ENCODE assay signal across 15 mouse cellular contexts in genomic region chr9:13518031-13518430, GRCm38 (mm10).
A peak's percentile ranks its signal among the peaks of the same experiment; 100 is the strongest.
DNase-seq lines count a peak whose midpoint lies in the region; ATAC-seq and TF ChIP-seq lines count a peak whose summit lies in the region.
"Had no signal": no experiment of that assay in that cellular context is flagged by ENCODE, and none has a peak within 500 bp of the region (broad histone marks: within the 10 kb centered on the region; RNA-seq: fewer than 3 reads in every experiment).

No protein-coding gene starts in this region.

- H3K36me3 ChIP-seq in intestine, embryonic 15.5 days: no peaks in the 10 kb centered on the region
- no peaks in the 10 kb centered on the region for H3K36me3 ChIP-seq in intestine, postnatal 0 days (ENCODE audit: control insufficient read depth, insufficient read depth)
- H3K36me3 ChIP-seq in neural tube, embryonic 14.5 days (ENCODE audit: control insufficient read depth, insufficient read depth, low read length): no peaks in the 10 kb centered on the region
- no peaks in the 10 kb centered on the region for H3K36me3 ChIP-seq in neural tube, embryonic 15.5 days
- no peaks in the 10 kb centered on the region for H3K36me3 ChIP-seq in limb, embryonic 12.5 days
- H3K36me3 ChIP-seq in stomach, postnatal 0 days (ENCODE audit: control insufficient read depth, insufficient read depth, low read length): no peaks in the 10 kb centered on the region
- H3K36me3 ChIP-seq in forebrain, embryonic 15.5 days: no peaks in the 10 kb centered on the region
- H3K36me3 ChIP-seq: embryonic facial prominence, embryonic 15.5 days; hindbrain, embryonic 12.5 days; midbrain, embryonic 12.5 days had no signal

- DNase-seq in stomach, postnatal 0 days (ENCODE audit: low spot score): no peak
- DNase-seq: cerebellum, adult 9-10 months; gastrocnemius, adult 2 months; kidney, postnatal 14 days had no signal

- H3K9ac ChIP-seq in intestine, embryonic 15.5 days: no peak overlapping the region
- no peak overlapping the region for H3K9ac ChIP-seq in intestine, postnatal 0 days (ENCODE audit: low read depth, low read length)
- H3K9ac ChIP-seq in neural tube, embryonic 14.5 days (replicated peaks; ENCODE audit: low read depth, low read length): no peak overlapping the region
- no peak overlapping the region for H3K9ac ChIP-seq in neural tube, embryonic 15.5 days (replicated peaks)
- H3K9ac ChIP-seq in limb, embryonic 12.5 days (replicated peaks): no peak overlapping the region
- H3K9ac ChIP-seq in stomach, postnatal 0 days (ENCODE audit: low read length): no peak overlapping the region
- H3K9ac ChIP-seq in forebrain, embryonic 15.5 days (replicated peaks): no peak overlapping the region
- H3K9ac ChIP-seq: embryonic facial prominence, embryonic 15.5 days; forebrain, embryonic 13.5 days; hindbrain, embryonic 12.5 days; midbrain, embryonic 12.5 days had no signal

- WGBS in intestine, embryonic 15.5 days: 60% methylated on average over 2 of the region's 2 CpGs
- 68% methylated on average over 2 of the region's 2 CpGs for WGBS in intestine, postnatal 0 days
- WGBS in neural tube, embryonic 14.5 days: 72% methylated on average over 2 of the region's 2 CpGs
- WGBS in neural tube, embryonic 15.5 days: 75% methylated on average over 2 of the region's 2 CpGs
- 62% methylated on average over 2 of the region's 2 CpGs for WGBS in limb, embryonic 12.5 days
- WGBS in stomach, postnatal 0 days: 70% methylated on average over 2 of the region's 2 CpGs
- WGBS in forebrain, embryonic 15.5 days: 79% methylated on average over 2 of the region's 2 CpGs

- no peaks in the 10 kb centered on the region for H3K9me3 ChIP-seq in intestine, embryonic 15.5 days
- H3K9me3 ChIP-seq in intestine, postnatal 0 days (ENCODE audit: control insufficient read depth): no peaks in the 10 kb centered on the region
- no peaks in the 10 kb centered on the region for H3K9me3 ChIP-seq in neural tube, embryonic 14.5 days (ENCODE audit: control insufficient read depth, low read length)
- H3K9me3 ChIP-seq in neural tube, embryonic 15.5 days (replicated peaks): no peaks in the 10 kb centered on the region
- H3K9me3 ChIP-seq in limb, embryonic 12.5 days: no peaks in the 10 kb centered on the region
- no peaks in the 10 kb centered on the region for H3K9me3 ChIP-seq in stomach, postnatal 0 days (ENCODE audit: control insufficient read depth, low read length)
- no peaks in the 10 kb centered on the region for H3K9me3 ChIP-seq in forebrain, embryonic 15.5 days
- H3K9me3 ChIP-seq: embryonic facial prominence, embryonic 15.5 days; forebrain, embryonic 13.5 days; hindbrain, embryonic 12.5 days; midbrain, embryonic 12.5 days had no signal

- no peak overlapping the region for H3K4me2 ChIP-seq in intestine, embryonic 15.5 days (replicated peaks)
- H3K4me2 ChIP-seq in intestine, postnatal 0 days (replicated peaks; ENCODE audit: low read depth): no peak overlapping the region
- no peak overlapping the region for H3K4me2 ChIP-seq in neural tube, embryonic 14.5 days (ENCODE audit: low read depth, low read length)
- no peak overlapping the region for H3K4me2 ChIP-seq in neural tube, embryonic 15.5 days
- H3K4me2 ChIP-seq in limb, embryonic 12.5 days: no peak overlapping the region
- H3K4me2 ChIP-seq in stomach, postnatal 0 days (replicated peaks; ENCODE audit: low read depth): no peak overlapping the region
- no peak overlapping the region for H3K4me2 ChIP-seq in forebrain, embryonic 15.5 days (replicated peaks)
- H3K4me2 ChIP-seq: embryonic facial prominence, embryonic 15.5 days; forebrain, embryonic 13.5 days; hindbrain, embryonic 12.5 days; midbrain, embryonic 12.5 days had no signal

- no peak for TF ChIP-seq CTCF in intestine, postnatal 0 days (IDR thresholded peaks at IDR 0.05; ENCODE audit: low read depth)
- TF ChIP-seq CTCF in stomach, postnatal 0 days (IDR thresholded peaks at IDR 0.05; ENCODE audit: low read depth): no peak

- H3K4me3 ChIP-seq in intestine, embryonic 15.5 days (replicated peaks): no peak overlapping the region
- no peak overlapping the region for H3K4me3 ChIP-seq in intestine, postnatal 0 days (ENCODE audit: low read depth, low read length)
- no peak overlapping the region for H3K4me3 ChIP-seq in neural tube, embryonic 14.5 days (ENCODE audit: low read depth, low read length)
- no peak overlapping the region for H3K4me3 ChIP-seq in neural tube, embryonic 15.5 days (replicated peaks)
- no peak overlapping the region for H3K4me3 ChIP-seq in limb, embryonic 12.5 days (replicated peaks)
- H3K4me3 ChIP-seq in stomach, postnatal 0 days (ENCODE audit: low read depth, low read length): no peak overlapping the region
- H3K4me3 ChIP-seq in forebrain, embryonic 15.5 days: no peak overlapping the region
- H3K4me3 ChIP-seq: embryonic facial prominence, embryonic 15.5 days; forebrain, embryonic 13.5 days; gastrocnemius, adult 2 months; hindbrain, embryonic 12.5 days; midbrain, embryonic 12.5 days had no signal

- H3K4me1 ChIP-seq in intestine, embryonic 15.5 days (replicated peaks): no peaks in the 10 kb centered on the region
- no peaks in the 10 kb centered on the region for H3K4me1 ChIP-seq in intestine, postnatal 0 days (replicated peaks; ENCODE audit: control insufficient read depth, insufficient read depth, low read length)
- H3K4me1 ChIP-seq in neural tube, embryonic 14.5 days (ENCODE audit: control insufficient read depth, insufficient read depth, low read length): no peaks in the 10 kb centered on the region
- H3K4me1 ChIP-seq in neural tube, embryonic 15.5 days: peaks cover 3% of the 10 kb centered on the region; the same call in 1 of the 2 replicates
- H3K4me1 ChIP-seq in limb, embryonic 12.5 days (replicated peaks): peaks cover 21% of the 10 kb centered on the region
- no peaks in the 10 kb centered on the region for H3K4me1 ChIP-seq in stomach, postnatal 0 days (replicated peaks; ENCODE audit: control insufficient read depth, insufficient read depth)
- H3K4me1 ChIP-seq in forebrain, embryonic 15.5 days: 0 out of 2 replicates have a peak, but pooled peaks cover 5% of the 10 kb centered on the region

- peak; percentile 39; the same call in 1 of the 2 replicates for ATAC-seq in intestine, embryonic 15.5 days
- no peak for ATAC-seq in intestine, postnatal 0 days
- ATAC-seq in neural tube, embryonic 14.5 days (ENCODE audit: low read depth): peak; percentile 11; the same call in 1 of the 2 replicates
- no peak for ATAC-seq in neural tube, embryonic 15.5 days (ENCODE audit: low FRiP score)
- ATAC-seq in limb, embryonic 12.5 days (ENCODE audit: insufficient number of reproducible peaks, insufficient read depth, low FRiP score, low TSS enrichment, low read depth): no peak
- ATAC-seq in stomach, postnatal 0 days (ENCODE audit: low FRiP score, low TSS enrichment): 0 out of 2 replicates have a peak, but pooled peaks have one; percentile 49
- ATAC-seq in forebrain, embryonic 15.5 days (replicated peaks): no peak
- ATAC-seq: forebrain, embryonic 13.5 days had no signal

- TF ChIP-seq EP300 in stomach, postnatal 0 days (optimal IDR thresholded peaks at IDR 0.05): no peak

- no peak overlapping the region for H3K27ac ChIP-seq in intestine, embryonic 15.5 days
- no peak overlapping the region for H3K27ac ChIP-seq in intestine, postnatal 0 days (ENCODE audit: low read depth, low read length)
- no peak overlapping the region for H3K27ac ChIP-seq in neural tube, embryonic 14.5 days (ENCODE audit: low read depth, low read length)
- H3K27ac ChIP-seq in neural tube, embryonic 15.5 days (replicated peaks): no peak overlapping the region
- H3K27ac ChIP-seq in limb, embryonic 12.5 days: peak overlapping the region; percentile 50; the same call in 1 of the 2 replicates
- H3K27ac ChIP-seq in stomach, postnatal 0 days (replicated peaks): no peak overlapping the region; the same call in 1 of the 2 replicates
- H3K27ac ChIP-seq in forebrain, embryonic 15.5 days (replicated peaks): no peak overlapping the region
- H3K27ac ChIP-seq: embryonic facial prominence, embryonic 15.5 days; forebrain, embryonic 13.5 days; gastrocnemius, adult 2 months; hindbrain, embryonic 12.5 days; midbrain, embryonic 12.5 days had no signal

- no peaks in the 10 kb centered on the region for H3K27me3 ChIP-seq in intestine, embryonic 15.5 days (replicated peaks)
- H3K27me3 ChIP-seq in intestine, postnatal 0 days (replicated peaks; ENCODE audit: control insufficient read depth, insufficient read depth, low read length): no peaks in the 10 kb centered on the region
- H3K27me3 ChIP-seq in neural tube, embryonic 14.5 days (ENCODE audit: control insufficient read depth, insufficient read depth, low read length): no peaks in the 10 kb centered on the region
- H3K27me3 ChIP-seq in neural tube, embryonic 15.5 days (replicated peaks): no peaks in the 10 kb centered on the region
- no peaks in the 10 kb centered on the region for H3K27me3 ChIP-seq in limb, embryonic 12.5 days
- no peaks in the 10 kb centered on the region for H3K27me3 ChIP-seq in stomach, postnatal 0 days (ENCODE audit: control insufficient read depth, insufficient read depth, low read length)
- no peaks in the 10 kb centered on the region for H3K27me3 ChIP-seq in forebrain, embryonic 15.5 days
- H3K27me3 ChIP-seq: CH12.LX; embryonic facial prominence, embryonic 15.5 days; forebrain, embryonic 13.5 days; hindbrain, embryonic 12.5 days; midbrain, embryonic 12.5 days had no signal

Comparison
In these comparisons a context has a peak if more than half of its experiments do, and no peak if none do; other contexts are left out.
1. ATAC-seq: peak in intestine, embryonic 15.5 days (single experiment), neural tube, embryonic 14.5 days (single experiment) and stomach, postnatal 0 days (single experiment); none in intestine, postnatal 0 days (single experiment), neural tube, embryonic 15.5 days (single experiment), limb, embryonic 12.5 days (single experiment) and forebrain, embryonic 15.5 days (single experiment).